Mouse (Mus musculus) intestine, embryonic 15.5 days (tissue): ENCODE measurements around the gene Als2. TPM values are rescaled to one million over a fixed set of nuclear protein-coding genes. Genes with fewer than 3 reads are reported as not detected.
A peak's percentile ranks its signal among the peaks of the same experiment; 100 is the strongest.

Experiments used
- ATAC-seq: fragments of 200-750 bp; cut with Nextera tagmentation; 2 replicates; pipeline ENCODE4 v1.8.0; 2017; ENCODE audit warnings: moderate TSS enrichment, moderate library complexity
- H3K27ac ChIP-seq: fragments of 300-500 bp; sonication (generic); 2 replicates; pipeline ENCODE4 v1.5.1; 2015; ENCODE audit warnings: mild to moderate bottlenecking, inconsistent platforms
- H3K27me3 ChIP-seq: fragments of 300-500 bp; sonication (generic); replicated peaks from 2 replicates; pipeline ENCODE4 v1.6.1; 2015; ENCODE audit warnings: inconsistent platforms
- H3K36me3 ChIP-seq: fragments of 300-500 bp; sonication (generic); 2 replicates; pipeline ENCODE4 v1.6.1; 2015; ENCODE audit warnings: inconsistent platforms
- H3K4me1 ChIP-seq: fragments of 300-500 bp; sonication (generic); replicated peaks from 2 replicates; pipeline ENCODE4 v1.6.1; 2015; ENCODE audit warnings: inconsistent platforms
- H3K4me2 ChIP-seq: fragments of 300-500 bp; sonication (generic); replicated peaks from 2 replicates; pipeline ENCODE4 v1.6.1; 2015; ENCODE audit warnings: mild to moderate bottlenecking, inconsistent platforms
- H3K4me3 ChIP-seq: fragments of 300-500 bp; sonication (generic); replicated peaks from 2 replicates; pipeline ENCODE4 v1.5.1; 2015; ENCODE audit warnings: inconsistent platforms
- H3K9ac ChIP-seq: fragments of 300-500 bp; sonication (generic); 2 replicates; pipeline ENCODE4 v1.6.1; 2015; ENCODE audit warnings: inconsistent platforms
- H3K9me3 ChIP-seq: fragments of 300-500 bp; sonication (generic); 2 replicates; pipeline ENCODE4 v1.6.1; 2016; ENCODE audit warnings: inconsistent platforms
- WGBS: fragments of 180-500 bp; shearing (Covaris S2); methylation state at CpG from one replicate; pipeline ENCODE4 v1.1.7; 2015; 5-methylcytosine and 5-hydroxymethylcytosine counted together
- polyA plus RNA-seq: library from polyadenylated mRNA; unstranded; fragments of >200 nt; fragmentation: Nextera tagmentation; extraction: Ambion mirVana; gene quantifications from 2 replicates; pipeline ENCODE4 v1.2.1, GENCODE M21; 2015

Gene Als2
- polyA plus RNA-seq, 1 experiment from 2014 or later, result 7.4 TPM

GRCm38 (mm10) chr1:59173023-59173422 lies 64.0 kb downstream of the Als2 start:
- ATAC-seq, result no peak
- H3K4me2 ChIP-seq, result no peak overlapping the region
- H3K27ac ChIP-seq, result no peak overlapping the region
- H3K9ac ChIP-seq, result no peak overlapping the region
- no peaks in the 10 kb centered on the region for H3K9me3 ChIP-seq
- no peaks in the 10 kb centered on the region for H3K36me3 ChIP-seq
- no peaks in the 10 kb centered on the region; the same call in 1 of the 2 replicates for H3K4me1 ChIP-seq
- no peaks in the 10 kb centered on the region for H3K27me3 ChIP-seq
- no peak overlapping the region for H3K4me3 ChIP-seq
- WGBS, result 68% methylated on average over 5 of the region's 5 CpGs

GRCm38 (mm10) chr1:59171875-59172274 lies 65.2 kb downstream of the Als2 start:
- Histone ChIP-seq H3K9ac (no peak overlapping the region), H3K36me3 (no peaks in the 10 kb centered on the region), H3K27ac (no peak overlapping the region), H3K27me3 (no peaks in the 10 kb centered on the region), H3K9me3 (no peaks in the 10 kb centered on the region), H3K4me1 (no peaks in the 10 kb centered on the region; the same call in 1 of the 2 replicates), H3K4me3 (no peak overlapping the region), H3K4me2 (no peak overlapping the region)
- ATAC-seq, result no peak
- WGBS, result 42% methylated on average over 5 of the region's 5 CpGs

- Histone ChIP-seq H3K27ac (no peak overlapping the region), H3K36me3 (no peaks in the 10 kb centered on the region), H3K4me1 (no peaks in the 10 kb centered on the region; the same call in 1 of the 2 replicates), H3K27me3 (no peaks in the 10 kb centered on the region), H3K4me2 (no peak overlapping the region), H3K9me3 (no peaks in the 10 kb centered on the region), H3K9ac (no peak overlapping the region), H3K4me3 (no peak overlapping the region)
- WGBS, result 77% methylated on average over 8 of the region's 8 CpGs
- ATAC-seq, result no peak
Measured at GRCm38 (mm10) chr1:59170290-59170689, 66.7 kb downstream of the Als2 start.

GRCm38 (mm10) chr1:59169586-59169985 lies 67.4 kb downstream of the Als2 start:
- ATAC-seq, result no peak
- H3K4me1 ChIP-seq, result no peaks in the 10 kb centered on the region; the same call in 1 of the 2 replicates
- WGBS, result 80% methylated on average over 6 of the region's 6 CpGs
- no peak overlapping the region for H3K27ac ChIP-seq
- H3K36me3 ChIP-seq, result no peaks in the 10 kb centered on the region
- no peaks in the 10 kb centered on the region for H3K27me3 ChIP-seq
- no peak overlapping the region for H3K4me3 ChIP-seq
- H3K9ac ChIP-seq, result no peak overlapping the region
- no peaks in the 10 kb centered on the region for H3K9me3 ChIP-seq
- no peak overlapping the region for H3K4me2 ChIP-seq

GRCm38 (mm10) chr1:59168556-59168955 lies 68.5 kb downstream of the Als2 start:
- Histone ChIP-seq H3K4me3 (no peak overlapping the region), H3K9ac (no peak overlapping the region), H3K9me3 (no peaks in the 10 kb centered on the region), H3K4me2 (no peak overlapping the region), H3K27ac (no peak overlapping the region), H3K27me3 (no peaks in the 10 kb centered on the region), H3K36me3 (0 out of 2 replicates have a peak, but pooled peaks cover 4% of the 10 kb centered on the region), H3K4me1 (no peaks in the 10 kb centered on the region; the same call in 1 of the 2 replicates)
- ATAC-seq, result no peak
- 40% methylated on average over 2 of the region's 2 CpGs for WGBS

GRCm38 (mm10) chr1:59167654-59168425 lies 69.2 kb downstream of the Als2 start:
- Histone ChIP-seq H3K4me1 (no peaks in the 10 kb centered on the region; the same call in 1 of the 2 replicates), H3K36me3 (0 out of 2 replicates have a peak, but pooled peaks cover 6% of the 10 kb centered on the region), H3K27me3 (no peaks in the 10 kb centered on the region), H3K27ac (no peak overlapping the region), H3K4me2 (no peak overlapping the region), H3K4me3 (no peak overlapping the region), H3K9me3 (no peaks in the 10 kb centered on the region), H3K9ac (no peak overlapping the region)
- 76% methylated on average over 4 of the region's 4 CpGs for WGBS
- ATAC-seq, result no peak

GRCm38 (mm10) chr1:59166232-59166905 lies 70.7 kb downstream of the Als2 start:
- Histone ChIP-seq H3K27me3 (no peaks in the 10 kb centered on the region), H3K4me3 (no peak overlapping the region), H3K36me3 (0 out of 2 replicates have a peak, but pooled peaks cover 6% of the 10 kb centered on the region), H3K9ac (no peak overlapping the region), H3K27ac (0 out of 2 replicates have a peak overlapping the region, but pooled peaks have one; percentile 15), H3K9me3 (no peaks in the 10 kb centered on the region), H3K4me1 (no peaks in the 10 kb centered on the region), H3K4me2 (no peak overlapping the region)
- 90% methylated on average over 9 of the region's 9 CpGs for WGBS
- peak; percentile 72 for ATAC-seq

- Histone ChIP-seq H3K4me2 (no peak overlapping the region), H3K9ac (no peak overlapping the region), H3K27ac (no peak overlapping the region), H3K4me3 (no peak overlapping the region), H3K36me3 (0 out of 2 replicates have a peak, but pooled peaks cover 6% of the 10 kb centered on the region), H3K9me3 (no peaks in the 10 kb centered on the region), H3K4me1 (no peaks in the 10 kb centered on the region), H3K27me3 (no peaks in the 10 kb centered on the region)
- 75% methylated on average over 5 of the region's 5 CpGs for WGBS
- ATAC-seq, result no peak
Measured at GRCm38 (mm10) chr1:59163918-59164317, 73.1 kb downstream of the Als2 start.

GRCm38 (mm10) chr1:59163030-59163461 lies 74.0 kb downstream of the Als2 start, which contains the start of gene Mpp4:
Gene Mpp4 (minus strand): TSS chr1:59163389.
- Histone ChIP-seq H3K4me2 (no peak within 1 kb of the TSS), H3K27me3 (no peaks in the 10 kb centered on the region), H3K9ac (no peak within 1 kb of the TSS), H3K4me1 (no peaks in the 10 kb centered on the region), H3K9me3 (no peaks in the 10 kb centered on the region), H3K36me3 (0 out of 2 replicates have a peak, but pooled peaks cover 6% of the 10 kb centered on the region), H3K4me3 (no peak within 1 kb of the TSS), H3K27ac (no peak within 1 kb of the TSS)
- WGBS, result 75% methylated on average over 12 of the region's 12 CpGs
- ATAC-seq, result no peak

- Histone ChIP-seq H3K4me2 (no peak overlapping the region), H3K4me1 (no peaks in the 10 kb centered on the region), H3K27ac (no peak overlapping the region), H3K27me3 (no peaks in the 10 kb centered on the region), H3K9ac (no peak overlapping the region), H3K9me3 (no peaks in the 10 kb centered on the region), H3K4me3 (no peak overlapping the region), H3K36me3 (0 out of 2 replicates have a peak, but pooled peaks cover 6% of the 10 kb centered on the region)
- ATAC-seq, result no peak
- WGBS, result 78% methylated on average over 8 of the region's 8 CpGs
Measured at GRCm38 (mm10) chr1:59162309-59163024, 74.6 kb downstream of the Als2 start.

GRCm38 (mm10) chr1:59161396-59161795 lies 75.6 kb downstream of the Als2 start:
- no peak overlapping the region for H3K4me2 ChIP-seq
- WGBS, result 91% methylated on average over 6 of the region's 6 CpGs

GRCm38 (mm10) chr1:59160871-59161270 lies 76.2 kb downstream of the Als2 start:
- 88% methylated on average over 6 of the region's 6 CpGs for WGBS
- Histone ChIP-seq H3K9ac (no peak overlapping the region), H3K9me3 (no peaks in the 10 kb centered on the region), H3K27me3 (no peaks in the 10 kb centered on the region), H3K4me1 (no peaks in the 10 kb centered on the region), H3K27ac (no peak overlapping the region), H3K4me2 (no peak overlapping the region), H3K4me3 (no peak overlapping the region), H3K36me3 (0 out of 2 replicates have a peak, but pooled peaks cover 6% of the 10 kb centered on the region)
- no peak for ATAC-seq

More at GRCm38 (mm10) chr1:59161396-59161795, 75.6 kb downstream of the Als2 start:
- H3K9ac ChIP-seq, result no peak overlapping the region
- no peaks in the 10 kb centered on the region for H3K27me3 ChIP-seq
- H3K4me3 ChIP-seq, result no peak overlapping the region
- ATAC-seq, result no peak
- no peaks in the 10 kb centered on the region for H3K4me1 ChIP-seq
- no peak overlapping the region for H3K27ac ChIP-seq
- 0 out of 2 replicates have a peak, but pooled peaks cover 6% of the 10 kb centered on the region for H3K36me3 ChIP-seq
- H3K9me3 ChIP-seq, result no peaks in the 10 kb centered on the region
